Mouse (Mus musculus): ENCODE results near the gene R3hdm2.

DNA sequence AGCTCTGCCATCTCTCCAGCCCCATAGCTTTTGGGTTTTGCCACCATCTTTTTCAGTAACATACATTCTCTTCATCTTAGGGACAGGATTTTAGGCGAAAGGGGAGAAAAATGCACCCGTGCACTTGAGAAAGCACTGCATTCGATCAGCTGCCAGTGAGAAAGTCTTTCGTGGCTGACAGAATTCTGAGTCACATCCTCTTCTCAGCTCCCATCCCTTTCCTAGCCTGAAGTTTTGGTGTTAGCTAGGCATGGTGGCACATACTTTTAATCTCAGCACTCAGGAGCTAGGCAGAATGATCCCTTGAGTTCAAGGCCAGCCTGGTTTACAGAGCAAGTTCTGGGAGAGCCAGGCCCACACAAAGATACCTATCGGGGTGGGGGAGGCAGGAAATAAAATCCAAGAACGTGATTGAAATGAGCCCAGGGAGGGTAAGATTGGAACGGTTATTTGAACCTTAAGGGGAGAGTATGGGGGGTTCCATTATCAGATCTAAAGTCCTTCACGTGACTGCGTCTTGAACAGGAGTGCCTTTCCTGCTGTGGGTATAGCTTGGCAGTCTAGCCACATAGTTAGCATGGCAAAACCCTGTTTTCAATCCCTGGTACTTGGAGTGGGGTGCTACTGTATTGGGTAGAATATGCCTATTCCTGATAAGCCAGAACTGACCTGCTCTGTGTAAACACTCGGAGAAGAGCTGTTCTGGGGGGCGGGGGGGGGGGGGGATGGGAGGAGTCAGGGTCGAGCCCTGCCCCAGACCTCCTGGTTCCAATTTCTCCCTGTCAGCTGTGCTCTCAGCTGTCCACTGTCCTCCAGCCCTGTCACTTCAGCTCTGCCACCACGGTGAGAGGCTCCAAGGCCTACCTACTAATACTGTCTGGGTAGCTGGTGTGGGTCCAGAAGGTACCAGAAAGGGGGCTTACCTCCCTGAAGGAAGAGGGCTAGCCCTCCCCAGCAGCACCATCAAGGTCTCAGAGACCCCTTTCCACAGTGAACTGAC lies 121.1 kb downstream of the R3hdm2 start, which contains the start of gene Stac3:
- no peak for TF ChIP-seq POLR2A (IDR thresholded peaks at IDR 0.05; ENCODE audit: insufficient read depth, low read length)
- TF ChIP-seq CTCF (IDR thresholded peaks at IDR 0.05; ENCODE audit: low read depth, low read length), result no peak
- no peak for TF ChIP-seq EP300 (IDR thresholded peaks at IDR 0.05; ENCODE audit: insufficient read depth, low read depth, low read length)
